Mouse (Mus musculus): ENCODE measurements around the gene Mael.

DNA sequence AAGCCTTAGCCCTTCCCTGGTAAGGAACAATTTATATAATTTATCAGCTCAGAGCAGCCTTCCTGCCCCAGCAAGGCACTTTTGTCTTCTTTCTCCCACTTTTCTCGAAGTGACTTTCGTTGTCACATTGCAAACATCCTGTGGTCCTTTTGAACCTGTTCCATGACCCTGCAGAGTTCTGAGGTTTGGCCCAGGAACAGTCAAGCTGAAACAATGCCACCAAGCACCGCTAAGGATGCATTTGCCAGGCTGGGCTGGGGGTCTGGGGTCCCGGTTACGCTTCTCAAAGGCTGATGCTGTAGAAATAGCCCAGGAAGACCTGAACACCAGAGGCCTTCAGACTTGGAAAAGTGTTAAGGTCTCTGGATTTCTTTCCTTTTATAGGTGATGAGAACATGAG is 53.2 kb downstream of the Mael start:
- no peak for TF ChIP-seq CTCF (IDR thresholded peaks at IDR 0.05; ENCODE audit: extremely low read depth, insufficient read depth, insufficient read length, insufficient replicate concordance)
- no peak for TF ChIP-seq POLR2A (IDR thresholded peaks at IDR 0.05; ENCODE audit: low read depth, low read length)
